Comparison of ENCODE assay signal across 8 mouse cellular contexts in genomic region chr9:63919001-63919555, GRCm38 (mm10).
A peak's percentile ranks its signal among the peaks of the same experiment; 100 is the strongest.
DNase-seq lines count a peak whose midpoint lies in the region; ATAC-seq and TF ChIP-seq lines count a peak whose summit lies in the region.

No protein-coding gene starts in this region.

- no peak for TF ChIP-seq CTCF in kidney, adult 2 months (conservative IDR thresholded peaks at IDR 0.05; ENCODE audit: insufficient read depth, insufficient read length, low read depth, low read length)
- TF ChIP-seq CTCF in MEL (IDR thresholded peaks at IDR 0.05 in 2 of 3, conservative IDR thresholded peaks at IDR 0.05 in 1 of 3; ENCODE audit: control insufficient read depth in 1 of 3, insufficient read depth in 1 of 3, low read depth in 2 of 3, low read length in 3 of 3, poor library complexity in 1 of 3, severe bottlenecking in 1 of 3) = no peak
- TF ChIP-seq CTCF in cortical plate, adult 2 months (IDR thresholded peaks at IDR 0.05; ENCODE audit: extremely low read depth, insufficient read depth, low read length) = no peak

- TF ChIP-seq RAD21 in MEL (IDR thresholded peaks at IDR 0.05; ENCODE audit: low read depth, low read length) = no peak

- H3K79me2 ChIP-seq in MEL (ENCODE audit: control insufficient read depth, insufficient read depth, low read length, poor library complexity) = no peaks in the 10 kb centered on the region

- TF ChIP-seq POLR2A in kidney, adult 2 months (IDR thresholded peaks at IDR 0.05; ENCODE audit: low read depth, low read length) = no peak
- TF ChIP-seq POLR2A in MEL (IDR thresholded peaks at IDR 0.05; ENCODE audit: control insufficient read depth in 1 of 2, insufficient read depth in 1 of 2, low read depth in 1 of 2, low read length in 2 of 2, poor library complexity in 1 of 2) = no peak
- no peak for TF ChIP-seq POLR2A in cortical plate, adult 2 months (IDR thresholded peaks at IDR 0.05; ENCODE audit: extremely low read depth, insufficient read depth, low read length)

- intact Hi-C loops in gastrocnemius, postnatal 14 days (cut with DNase I; ENCODE audit: low total_unique reads) = loop anchor here (5.0 kb wide), 1 partner anchor 183 kb away; no protein-coding TSS in a partner anchor

- peak; percentile 19 for DNase-seq in kidney, adult 2 months
- no peak for DNase-seq in kidney, postnatal 4 days
- DNase-seq in MEL (ENCODE audit: low read depth, low spot score) = peak; percentile 48
- DNase-seq in limb, embryonic 10.5 days (ENCODE audit: low spot score) = no peak
- DNase-seq in midbrain, embryonic 11.5 days (ENCODE audit: low spot score, missing footprints) = no peak
- no peak for DNase-seq in yolk sac, embryonic 10.5 days (ENCODE audit: low spot score)
- no peak for DNase-seq in gastrocnemius, postnatal 14 days

- no peak overlapping the region for H3K27ac ChIP-seq in kidney, adult 2 months (ENCODE audit: insufficient read depth, low read depth, low read length)
- no peak overlapping the region for H3K27ac ChIP-seq in MEL (ENCODE audit: control insufficient read depth, low read depth, low read length)
- peak overlapping the region; percentile 48; the same call in 1 of the 2 replicates for H3K27ac ChIP-seq in cortical plate, adult 2 months (ENCODE audit: insufficient read depth, low read length)
- H3K27ac ChIP-seq in limb, embryonic 10.5 days = peak overlapping the region; percentile 51; the same call in 1 of the 2 replicates
- H3K27ac ChIP-seq in midbrain, embryonic 11.5 days (ENCODE audit: low read depth, low read length) = no peak overlapping the region

- no peaks in the 10 kb centered on the region for H3K36me3 ChIP-seq in kidney, adult 2 months (ENCODE audit: control insufficient read depth, insufficient read depth, low read length)
- H3K36me3 ChIP-seq in MEL (ENCODE audit: control insufficient read depth in 1 of 2, insufficient read depth in 2 of 2, low read length in 2 of 2) = peaks cover 0 to 11% of the 10 kb centered on the region in 2 experiments; a peak in 2 of 4 replicates
- H3K36me3 ChIP-seq in limb, embryonic 10.5 days = no peaks in the 10 kb centered on the region
- no peaks in the 10 kb centered on the region for H3K36me3 ChIP-seq in midbrain, embryonic 11.5 days (ENCODE audit: control insufficient read depth, insufficient read depth, low read length)

- ATAC-seq in midbrain, embryonic 11.5 days (ENCODE audit: low FRiP score) = no peak

- H3K27me3 ChIP-seq in kidney, adult 2 months (replicated peaks; ENCODE audit: control insufficient read depth, insufficient read depth, low read length) = no peaks in the 10 kb centered on the region
- peaks cover 0 to 1% of the 10 kb centered on the region in 2 experiments; a peak in 1 of 4 replicates for H3K27me3 ChIP-seq in MEL (ENCODE audit: control insufficient read depth in 1 of 2, insufficient read depth in 2 of 2, low read length in 2 of 2)
- peaks cover 3% of the 10 kb centered on the region; the same call in 1 of the 2 replicates for H3K27me3 ChIP-seq in limb, embryonic 10.5 days (ENCODE audit: low read depth, poor library complexity, severe bottlenecking)
- H3K27me3 ChIP-seq in midbrain, embryonic 11.5 days (ENCODE audit: control insufficient read depth, insufficient read depth, low read length) = no peaks in the 10 kb centered on the region

- peak in 1 of 2 experiments; percentile 32; a peak in 1 of 4 replicates for TF ChIP-seq EP300 in MEL (IDR thresholded peaks at IDR 0.05; ENCODE audit: low read depth in 1 of 2, low read length in 2 of 2)

- no peaks in the 10 kb centered on the region for H3K9me3 ChIP-seq in MEL (replicated peaks; ENCODE audit: insufficient read depth, low read length)
- no peaks in the 10 kb centered on the region for H3K9me3 ChIP-seq in limb, embryonic 10.5 days (replicated peaks)
- H3K9me3 ChIP-seq in midbrain, embryonic 11.5 days (ENCODE audit: control insufficient read depth, low read length) = no peaks in the 10 kb centered on the region

- H3K9ac ChIP-seq in MEL (ENCODE audit: control insufficient read depth, low read depth, low read length, poor library complexity, severe bottlenecking) = peak overlapping the region; percentile 7; the same call in 1 of the 2 replicates
- no peak overlapping the region for H3K9ac ChIP-seq in midbrain, embryonic 11.5 days (ENCODE audit: low read length)

- H3K4me3 ChIP-seq in kidney, adult 2 months (ENCODE audit: insufficient read depth, low read depth, low read length) = no peak overlapping the region
- H3K4me3 ChIP-seq in MEL (ENCODE audit: control insufficient read depth in 1 of 2, insufficient read depth in 1 of 2, low read depth in 2 of 2, low read length in 2 of 2) = no peak overlapping the region
- no peak overlapping the region for H3K4me3 ChIP-seq in cortical plate, adult 2 months (ENCODE audit: insufficient read depth, low read length)
- no peak overlapping the region for H3K4me3 ChIP-seq in limb, embryonic 10.5 days
- no peak overlapping the region for H3K4me3 ChIP-seq in midbrain, embryonic 11.5 days (ENCODE audit: low read depth, low read length)

- no peaks in the 10 kb centered on the region for H3K4me1 ChIP-seq in kidney, adult 2 months (ENCODE audit: control insufficient read depth, insufficient read depth, low read length)
- peaks cover 0 to 17% of the 10 kb centered on the region in 2 experiments; a peak in 2 of 4 replicates for H3K4me1 ChIP-seq in MEL (ENCODE audit: control insufficient read depth in 1 of 2, insufficient read depth in 2 of 2, low read length in 2 of 2)
- H3K4me1 ChIP-seq in cortical plate, adult 2 months (ENCODE audit: control insufficient read depth, insufficient read depth, low read length) = no peaks in the 10 kb centered on the region
- peaks cover 31% of the 10 kb centered on the region for H3K4me1 ChIP-seq in limb, embryonic 10.5 days
- H3K4me1 ChIP-seq in midbrain, embryonic 11.5 days (ENCODE audit: control insufficient read depth, insufficient read depth, low read length) = no peaks in the 10 kb centered on the region

- H3K4me2 ChIP-seq in midbrain, embryonic 11.5 days = no peak overlapping the region

- WGBS in kidney, adult 2 months = 79% methylated on average over 18 of the region's 18 CpGs
- 79% methylated on average over 18 of the region's 18 CpGs for WGBS in limb, embryonic 10.5 days
- 81% methylated on average over 18 of the region's 18 CpGs for WGBS in midbrain, embryonic 11.5 days

TF ChIP-seq in MEL, 35 proteins besides CTCF, POLR2A, EP300 and RAD21:
- TF ChIP-seq UBTF (IDR thresholded peaks at IDR 0.05; ENCODE audit: borderline replicate concordance, insufficient read depth, low read depth, low read length) (no peak), TAL1 (IDR thresholded peaks at IDR 0.05; ENCODE audit: low read length) (peak; percentile 46; the same call in 1 of the 2 replicates), MYB (IDR thresholded peaks at IDR 0.05; ENCODE audit: low read depth, low read length) (no peak), RCOR1 (IDR thresholded peaks at IDR 0.05; ENCODE audit: low read depth, low read length) (no peak), MEF2A (IDR thresholded peaks at IDR 0.05; ENCODE audit: extremely low read depth, insufficient replicate concordance, low read depth, low read length, poor library complexity, severe bottlenecking) (no peak), GATA1 (IDR thresholded peaks at IDR 0.05; ENCODE audit: low read depth, low read length) (peak; percentile 87)

Comparison
In these comparisons a context has a peak if more than half of its experiments do, and no peak if none do; other contexts are left out.
1. DNase-seq: peak in kidney, adult 2 months (single experiment) and MEL (single experiment); none in kidney, postnatal 4 days (0 of 2), limb, embryonic 10.5 days (single experiment), midbrain, embryonic 11.5 days (single experiment), yolk sac, embryonic 10.5 days (single experiment) and gastrocnemius, postnatal 14 days (single experiment).
2. H3K27ac ChIP-seq: peak in cortical plate, adult 2 months (single experiment) and limb, embryonic 10.5 days (single experiment); none in kidney, adult 2 months (single experiment), MEL (single experiment) and midbrain, embryonic 11.5 days (single experiment).